Mouse (Mus musculus) natural killer cell, adult 2 months (primary cell): Measurements from ENCODE around the gene Barhl1.

Experiments
- DNase-seq, 2 experiments: peaks; one replicate each; pipeline ENCODE4 v3.0.0; 2022; ENCODE audit warnings: low spot score in 2 of 2

Gene Barhl1

DNA sequence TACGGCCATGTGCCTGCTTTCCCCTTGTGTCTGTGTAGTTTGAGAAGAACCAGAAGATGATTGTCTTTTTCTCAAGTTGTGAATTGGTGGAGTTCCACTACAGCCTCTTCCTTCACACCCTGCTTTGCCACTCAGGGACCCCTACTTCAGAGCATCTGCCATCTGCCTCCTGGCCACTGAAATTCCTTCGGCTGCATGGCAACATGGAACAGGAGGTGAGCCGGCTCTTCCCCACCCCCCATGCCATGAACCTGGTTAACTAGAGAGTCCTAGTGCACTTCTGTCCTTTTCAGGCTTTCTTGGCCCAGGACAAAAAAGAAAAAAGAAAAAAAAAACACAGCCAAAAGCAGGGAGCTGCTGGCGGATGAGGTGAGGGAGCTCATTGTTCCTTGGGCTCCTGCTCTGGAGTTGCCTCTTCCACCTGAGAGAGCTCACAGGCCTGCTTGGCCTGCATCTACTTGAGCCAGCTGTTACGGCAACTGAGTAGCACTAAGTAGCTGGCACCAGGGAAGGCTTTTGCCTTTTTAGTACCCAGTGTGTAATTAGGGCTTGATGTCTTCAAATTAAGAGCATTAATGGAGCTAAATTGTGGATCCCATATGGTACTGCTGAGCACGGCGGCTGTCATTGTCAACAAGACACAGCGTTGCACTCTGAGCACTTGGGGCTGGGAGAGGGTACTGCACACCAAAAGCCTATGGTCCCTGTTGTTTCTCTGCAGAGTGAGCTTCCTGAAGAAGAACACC lies 55.6 kb downstream of the Barhl1 start:
- no peak for DNase-seq

DNA sequence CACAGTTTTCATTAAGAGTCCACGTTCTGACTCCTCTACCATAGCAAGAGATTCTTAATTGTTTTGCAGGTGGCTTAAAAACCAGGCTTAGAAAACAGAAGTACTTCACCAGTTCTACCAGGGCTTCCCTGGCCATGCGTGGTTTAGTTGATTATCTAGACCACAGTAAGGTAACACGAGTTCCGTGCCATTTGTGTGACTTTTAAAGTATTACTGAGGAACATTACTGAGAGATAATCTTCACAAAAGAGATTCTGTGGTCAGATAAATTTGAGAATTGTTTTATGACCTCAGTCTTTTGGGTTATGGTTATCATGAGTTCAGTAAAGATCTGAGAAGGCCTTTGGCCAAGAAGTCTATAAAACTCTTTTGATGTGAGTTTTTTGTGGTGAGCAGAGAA lies 57.2 kb downstream of the Barhl1 start:
- no peak for DNase-seq
